Mouse (Mus musculus): ENCODE results near the gene Desi1. TPM values are rescaled to one million over a fixed set of nuclear protein-coding genes. Genes with fewer than 3 reads are reported as not detected.

Desi1 gene
- polyA plus RNA-seq, 1 experiment from 2014 or later = 42.2 TPM

- peaks cover 35% of the 10 kb centered on the region for H3K4me1 ChIP-seq (replicated peaks)
- peak overlapping the region; percentile 80 for H3K4me3 ChIP-seq
- no peaks in the 10 kb centered on the region for H3K27me3 ChIP-seq
- ATAC-seq (ENCODE audit: low FRiP score) = peak; percentile 97
- WGBS = under 1% methylated on average over 53 of the region's 53 CpGs
- H3K9ac ChIP-seq = peak overlapping the region; percentile 90
- H3K27ac ChIP-seq = peak overlapping the region; percentile 85
- peaks cover 18% of the 10 kb centered on the region for H3K36me3 ChIP-seq
- H3K4me2 ChIP-seq = peak overlapping the region; percentile 88
- H3K9me3 ChIP-seq = no peaks in the 10 kb centered on the region
These were observed 17.4 kb downstream of the Desi1 start for GRCm38 (mm10) chr15:82016101-82016808.

- H3K4me3 ChIP-seq = peak overlapping the region; percentile 80
- WGBS = under 1% methylated on average over 36 of the region's 39 CpGs
- peak overlapping the region; percentile 90 for H3K9ac ChIP-seq
- peaks cover 16% of the 10 kb centered on the region for H3K36me3 ChIP-seq
- H3K9me3 ChIP-seq = no peaks in the 10 kb centered on the region
- peaks cover 35% of the 10 kb centered on the region for H3K4me1 ChIP-seq (replicated peaks)
- no peaks in the 10 kb centered on the region for H3K27me3 ChIP-seq
- H3K27ac ChIP-seq = peak overlapping the region; percentile 85
- ATAC-seq (ENCODE audit: low FRiP score) = peak; percentile 41
- peak overlapping the region; percentile 88 for H3K4me2 ChIP-seq
These were observed 18.1 kb downstream of the Desi1 start for GRCm38 (mm10) chr15:82015392-82016100.

- Histone ChIP-seq H3K9ac (peak overlapping the region; percentile 90), H3K27ac (peak overlapping the region; percentile 85), H3K4me3 (peak overlapping the region; percentile 80), H3K4me2 (peak overlapping the region; percentile 88), H3K9me3 (no peaks in the 10 kb centered on the region), H3K36me3 (peaks cover 13% of the 10 kb centered on the region), H3K4me1 (replicated peaks) (peaks cover 35% of the 10 kb centered on the region), H3K27me3 (no peaks in the 10 kb centered on the region)
- ATAC-seq (ENCODE audit: low FRiP score) = no peak
- 22% methylated on average over 9 of the region's 9 CpGs for WGBS
These were observed 18.8 kb downstream of the Desi1 start for GRCm38 (mm10) chr15:82014745-82015391.

- no peak for ATAC-seq (ENCODE audit: low FRiP score)
These were observed 21.7 kb downstream of the Desi1 start for GRCm38 (mm10) chr15:82011947-82012346.

GRCm38 (mm10) chr15:82004257-82004656 lies 29.4 kb downstream of the Desi1 start:
- Histone ChIP-seq H3K36me3 (peaks cover 46% of the 10 kb centered on the region), H3K4me2 (no peak overlapping the region)

More at GRCm38 (mm10) chr15:82011947-82012346, 21.7 kb downstream of the Desi1 start:
- H3K27ac ChIP-seq = no peak overlapping the region
- no peaks in the 10 kb centered on the region for H3K27me3 ChIP-seq
- no peak overlapping the region for H3K4me2 ChIP-seq
- H3K36me3 ChIP-seq = peaks cover 3% of the 10 kb centered on the region; the same call in 1 of the 2 replicates
- H3K4me3 ChIP-seq = no peak overlapping the region
- WGBS = 90% methylated on average over 6 of the region's 6 CpGs
- no peaks in the 10 kb centered on the region for H3K9me3 ChIP-seq
- no peak overlapping the region for H3K9ac ChIP-seq
- peaks cover 29% of the 10 kb centered on the region for H3K4me1 ChIP-seq (replicated peaks)

GRCm38 (mm10) chr15:81993992-81994391 lies 39.7 kb downstream of the Desi1 start:
- Histone ChIP-seq H3K9ac (no peak overlapping the region), H3K36me3 (peaks cover 71% of the 10 kb centered on the region), H3K4me1 (replicated peaks) (peaks cover 4% of the 10 kb centered on the region), H3K27me3 (no peaks in the 10 kb centered on the region), H3K4me2 (no peak overlapping the region), H3K27ac (no peak overlapping the region), H3K9me3 (no peaks in the 10 kb centered on the region), H3K4me3 (no peak overlapping the region)
- WGBS = 88% methylated on average over 6 of the region's 6 CpGs
- ATAC-seq (ENCODE audit: low FRiP score) = no peak

More at GRCm38 (mm10) chr15:82004257-82004656, 29.4 kb downstream of the Desi1 start:
- no peak for ATAC-seq (ENCODE audit: low FRiP score)
- Histone ChIP-seq H3K4me1 (replicated peaks) (no peaks in the 10 kb centered on the region), H3K4me3 (no peak overlapping the region), H3K9me3 (no peaks in the 10 kb centered on the region), H3K27ac (no peak overlapping the region), H3K27me3 (no peaks in the 10 kb centered on the region), H3K9ac (no peak overlapping the region)
- WGBS = 93% methylated on average over 8 of the region's 8 CpGs

GRCm38 (mm10) chr15:81990549-81990948 lies 43.1 kb downstream of the Desi1 start:
- Histone ChIP-seq H3K27me3 (no peaks in the 10 kb centered on the region), H3K4me2 (no peak overlapping the region), H3K4me3 (no peak overlapping the region), H3K9ac (no peak overlapping the region), H3K4me1 (replicated peaks) (peaks cover 8% of the 10 kb centered on the region), H3K9me3 (no peaks in the 10 kb centered on the region), H3K27ac (no peak overlapping the region), H3K36me3 (peaks cover 37% of the 10 kb centered on the region)
- no peak for ATAC-seq (ENCODE audit: low FRiP score)
- 63% methylated on average over 7 of the region's 7 CpGs for WGBS

- no peak overlapping the region for H3K4me2 ChIP-seq
- H3K27me3 ChIP-seq = no peaks in the 10 kb centered on the region
- ATAC-seq (ENCODE audit: low FRiP score) = 0 out of 2 replicates have a peak, but pooled peaks have one; percentile 54
- H3K9ac ChIP-seq = no peak overlapping the region; the same call in 1 of the 2 replicates
- H3K4me3 ChIP-seq = no peak overlapping the region
- H3K9me3 ChIP-seq = no peaks in the 10 kb centered on the region
- H3K27ac ChIP-seq = peak overlapping the region; percentile 44; the same call in 1 of the 2 replicates
- H3K36me3 ChIP-seq = peaks cover 27% of the 10 kb centered on the region
- WGBS = 42% methylated on average over 11 of the region's 11 CpGs
- peaks cover 8% of the 10 kb centered on the region for H3K4me1 ChIP-seq (replicated peaks)
These were observed 44.1 kb downstream of the Desi1 start for GRCm38 (mm10) chr15:81989371-81990062.

GRCm38 (mm10) chr15:81987646-81988045 lies 46.0 kb downstream of the Desi1 start, which contains the start of gene Xrcc6:
Gene Xrcc6 (plus strand): TSS chr15:81987835.
- H3K4me3 ChIP-seq = no peak within 1 kb of the TSS
- H3K9me3 ChIP-seq = no peaks in the 10 kb centered on the region
- no peaks in the 10 kb centered on the region for H3K27me3 ChIP-seq
- H3K4me2 ChIP-seq = no peak within 1 kb of the TSS
- H3K36me3 ChIP-seq = peaks cover 9% of the 10 kb centered on the region; the same call in 1 of the 2 replicates
- H3K4me1 ChIP-seq (replicated peaks) = peaks cover 8% of the 10 kb centered on the region
- H3K9ac ChIP-seq = no peak within 1 kb of the TSS
- H3K27ac ChIP-seq = no peak within 1 kb of the TSS
- no peak for ATAC-seq (ENCODE audit: low FRiP score)
- WGBS = 86% methylated on average over 3 of the region's 3 CpGs

- WGBS = 54% methylated on average over 2 of the region's 2 CpGs
- no peak for ATAC-seq (ENCODE audit: low FRiP score)
- no peak overlapping the region for H3K4me3 ChIP-seq
- no peaks in the 10 kb centered on the region for H3K36me3 ChIP-seq
- peaks cover 8% of the 10 kb centered on the region for H3K4me1 ChIP-seq (replicated peaks)
- H3K9ac ChIP-seq = no peak overlapping the region
- no peaks in the 10 kb centered on the region for H3K27me3 ChIP-seq
- no peak overlapping the region for H3K4me2 ChIP-seq
- H3K9me3 ChIP-seq = no peaks in the 10 kb centered on the region
- H3K27ac ChIP-seq = peak overlapping the region; percentile 42; the same call in 1 of the 2 replicates
These were observed 48.1 kb downstream of the Desi1 start for GRCm38 (mm10) chr15:81985267-81986161.

- Histone ChIP-seq H3K4me3 (no peak overlapping the region), H3K4me1 (replicated peaks) (peaks cover 5% of the 10 kb centered on the region), H3K9me3 (no peaks in the 10 kb centered on the region), H3K36me3 (no peaks in the 10 kb centered on the region), H3K27me3 (no peaks in the 10 kb centered on the region), H3K4me2 (no peak overlapping the region), H3K27ac (no peak overlapping the region), H3K9ac (no peak overlapping the region)
- WGBS = 65% methylated on average over 1 of the region's 1 CpGs
- ATAC-seq (ENCODE audit: low FRiP score) = no peak
These were observed 51.5 kb downstream of the Desi1 start for GRCm38 (mm10) chr15:81982173-81982572.

All from hindbrain, embryonic 13.5 days (tissue).